Mouse (Mus musculus) heart, embryonic 12.5 days (tissue): ENCODE data around the gene Dnajc25. TPM values are rescaled to one million over a fixed set of nuclear protein-coding genes. Genes with fewer than 3 reads are reported as not detected.

ENCODE experiments used
- ATAC-seq: fragments of 200-750 bp; cut with Nextera tagmentation; 2 replicates; pipeline ENCODE4 v1.8.0; 2017; ENCODE audit warnings: moderate TSS enrichment, moderate library complexity; ENCODE audit not compliant: insufficient number of reproducible peaks, low FRiP score
- H3K27ac ChIP-seq: fragments of 300-500 bp; sonication (generic); 2 replicates; pipeline ENCODE4 v1.5.1; 2016; ENCODE audit warnings: mild to moderate bottlenecking, moderate library complexity; ENCODE audit not compliant: poor library complexity, severe bottlenecking
- H3K27me3 ChIP-seq: fragments of 300-500 bp; sonication (generic); replicated peaks from 2 replicates; pipeline ENCODE4 v1.6.1; 2016; ENCODE audit warnings: mild to moderate bottlenecking, moderate library complexity
- H3K36me3 ChIP-seq: fragments of 300-500 bp; sonication (generic); 2 replicates; pipeline ENCODE4 v1.6.1; 2016; ENCODE audit warnings: mild to moderate bottlenecking, moderate library complexity
- H3K4me1 ChIP-seq: fragments of 300-500 bp; sonication (generic); replicated peaks from 2 replicates; pipeline ENCODE4 v1.6.1; 2016; ENCODE audit warnings: mild to moderate bottlenecking
- H3K4me2 ChIP-seq: fragments of 300-500 bp; sonication (generic); 2 replicates; pipeline ENCODE4 v1.6.1; 2016; ENCODE audit warnings: mild to moderate bottlenecking, moderate library complexity
- H3K4me3 ChIP-seq: fragments of 300-500 bp; sonication (generic); 2 replicates; pipeline ENCODE4 v1.5.1; 2016; ENCODE audit warnings: mild to moderate bottlenecking
- H3K9ac ChIP-seq: fragments of 300-500 bp; sonication (generic); 2 replicates; pipeline ENCODE4 v1.6.1; 2016; ENCODE audit warnings: mild to moderate bottlenecking, moderate library complexity
- H3K9me3 ChIP-seq: fragments of 300-500 bp; sonication (generic); replicated peaks from 2 replicates; pipeline ENCODE4 v1.6.1; 2016; ENCODE audit warnings: mild to moderate bottlenecking, moderate library complexity
- WGBS: fragments of 180-500 bp; shearing (Covaris S2); methylation state at CpG from one replicate; pipeline ENCODE4 v1.1.7; 2016; 5-methylcytosine and 5-hydroxymethylcytosine counted together
- polyA plus RNA-seq: library from polyadenylated mRNA; unstranded; fragments of >200 nt; fragmentation: Nextera tagmentation; extraction: Ambion mirVana; gene quantifications from 2 replicates; pipeline ENCODE4 v1.2.1, GENCODE M21; 2016

The Dnajc25 gene
- polyA plus RNA-seq, 1 experiment from 2014 or later = 14.1 TPM

DNA sequence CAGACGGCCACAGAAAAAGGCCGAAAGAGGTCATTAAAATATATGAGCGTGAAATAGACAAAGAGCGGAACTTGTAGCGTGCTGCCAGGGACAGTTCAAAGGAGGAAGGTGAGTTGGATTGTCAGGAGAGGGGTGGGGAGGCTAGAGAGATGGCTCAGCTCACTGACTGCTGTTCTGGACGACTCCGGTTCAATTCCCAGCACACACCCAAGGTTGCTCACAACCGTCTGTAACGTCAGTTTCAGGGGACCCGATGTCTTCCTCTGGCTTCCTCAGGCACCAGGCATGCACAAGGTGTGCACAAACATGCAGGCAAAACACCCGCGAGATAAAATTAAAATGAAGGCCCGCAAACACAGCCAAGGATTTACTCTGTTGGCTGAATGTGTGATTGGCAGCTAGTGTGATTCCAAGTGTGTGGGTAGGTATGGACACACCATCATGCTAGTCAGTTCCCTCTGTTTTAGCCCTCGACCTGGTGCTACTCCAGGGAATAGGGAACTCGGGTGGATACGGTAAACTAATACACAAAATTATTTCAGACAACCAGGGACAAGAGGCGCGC lies 41.0 kb downstream of the Dnajc25 start:
- ATAC-seq = no peak
- Histone ChIP-seq H3K36me3 (peaks cover 3% of the 10 kb centered on the region; the same call in 1 of the 2 replicates), H3K9ac (peak overlapping the region; percentile 96; the same call in 1 of the 2 replicates)

DNA sequence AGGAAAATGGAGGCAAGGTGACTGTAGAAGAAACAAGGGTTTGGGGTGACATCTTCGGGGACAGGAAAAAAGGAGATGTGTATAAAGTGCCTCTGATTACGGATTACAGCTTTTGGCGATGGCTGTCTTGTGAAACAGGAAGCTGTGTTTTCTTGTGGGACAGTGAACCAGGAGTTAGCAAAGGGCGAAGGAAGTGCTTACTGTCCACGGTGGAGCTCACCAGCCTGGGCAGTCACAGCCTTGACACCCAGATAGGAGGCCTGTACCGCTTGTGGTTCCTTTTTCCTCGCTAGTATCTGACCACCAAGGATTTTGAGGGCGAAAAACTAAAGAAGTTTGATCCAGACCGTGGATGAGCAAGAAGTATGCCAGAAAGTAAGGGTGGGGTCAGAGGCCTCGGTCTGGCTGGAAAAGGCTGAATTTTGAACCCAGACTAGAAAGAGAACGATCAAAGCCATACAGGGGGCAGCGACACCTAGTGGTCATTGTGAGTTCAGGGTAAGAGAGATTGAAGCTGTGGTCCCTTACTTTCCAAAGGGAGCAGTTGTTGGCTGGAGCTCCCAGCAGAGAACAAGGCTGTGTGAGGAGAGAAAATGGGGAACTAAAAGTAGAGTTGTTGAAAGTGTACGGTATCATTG lies 41.7 kb downstream of the Dnajc25 start:
- 0 out of 2 replicates have a peak overlapping the region, but pooled peaks have one; percentile 10 for H3K4me2 ChIP-seq
- peaks cover 3% of the 10 kb centered on the region; the same call in 1 of the 2 replicates for H3K36me3 ChIP-seq
- 49% methylated on average over 13 of the region's 13 CpGs for WGBS
- H3K27ac ChIP-seq = no peak overlapping the region
- H3K9ac ChIP-seq = no peak overlapping the region
- no peak overlapping the region for H3K4me3 ChIP-seq
- peaks cover 2% of the 10 kb centered on the region; the same call in 1 of the 2 replicates for H3K9me3 ChIP-seq
- no peaks in the 10 kb centered on the region for H3K27me3 ChIP-seq
- ATAC-seq = no peak
- H3K4me1 ChIP-seq = no peaks in the 10 kb centered on the region

More for the DNA sequence above, 41.0 kb downstream of the Dnajc25 start:
- H3K4me3 ChIP-seq = peak overlapping the region; percentile 95
- 74% methylated on average over 18 of the region's 18 CpGs for WGBS
- H3K4me1 ChIP-seq = no peaks in the 10 kb centered on the region
- H3K27me3 ChIP-seq = no peaks in the 10 kb centered on the region
- H3K27ac ChIP-seq = no peak overlapping the region
- H3K9me3 ChIP-seq = peaks cover 2% of the 10 kb centered on the region; the same call in 1 of the 2 replicates
- peak overlapping the region; percentile 93 for H3K4me2 ChIP-seq

- WGBS = 43% methylated on average over 3 of the region's 3 CpGs
- Histone ChIP-seq H3K4me2 (no peak overlapping the region), H3K4me3 (no peak overlapping the region), H3K9ac (no peak overlapping the region), H3K27ac (no peak overlapping the region), H3K9me3 (peaks cover 2% of the 10 kb centered on the region; the same call in 1 of the 2 replicates), H3K36me3 (peaks cover 3% of the 10 kb centered on the region; the same call in 1 of the 2 replicates), H3K4me1 (no peaks in the 10 kb centered on the region), H3K27me3 (no peaks in the 10 kb centered on the region)
- no peak for ATAC-seq
Observed at GRCm38 (mm10) chr4:59037525-59037924, 42.7 kb downstream of the Dnajc25 start.

GRCm38 (mm10) chr4:59040397-59041287 lies 45.8 kb downstream of the Dnajc25 start:
- H3K4me3 ChIP-seq = no peak overlapping the region
- WGBS = 77% methylated on average over 11 of the region's 11 CpGs
- no peaks in the 10 kb centered on the region for H3K4me1 ChIP-seq
- no peaks in the 10 kb centered on the region; the same call in 1 of the 2 replicates for H3K9me3 ChIP-seq
- no peak for ATAC-seq
- H3K27me3 ChIP-seq = no peaks in the 10 kb centered on the region
- no peak overlapping the region for H3K4me2 ChIP-seq
- H3K36me3 ChIP-seq = peaks cover 7% of the 10 kb centered on the region; the same call in 1 of the 2 replicates
- H3K9ac ChIP-seq = no peak overlapping the region
- no peak overlapping the region for H3K27ac ChIP-seq

GRCm38 (mm10) chr4:59043074-59043473 lies 48.2 kb downstream of the Dnajc25 start:
- H3K4me3 ChIP-seq = no peak overlapping the region
- peaks cover 7% of the 10 kb centered on the region; the same call in 1 of the 2 replicates for H3K36me3 ChIP-seq
- no peak overlapping the region for H3K27ac ChIP-seq
- H3K4me2 ChIP-seq = no peak overlapping the region
- no peak overlapping the region for H3K9ac ChIP-seq
- ATAC-seq = no peak
- WGBS = 92% methylated on average over 5 of the region's 5 CpGs
- H3K27me3 ChIP-seq = no peaks in the 10 kb centered on the region
- no peaks in the 10 kb centered on the region for H3K4me1 ChIP-seq
- H3K9me3 ChIP-seq = no peaks in the 10 kb centered on the region; the same call in 1 of the 2 replicates

GRCm38 (mm10) chr4:59043891-59044290 lies 49.0 kb downstream of the Dnajc25 start:
- Histone ChIP-seq H3K9me3 (no peaks in the 10 kb centered on the region; the same call in 1 of the 2 replicates), H3K4me2 (no peak overlapping the region), H3K27ac (no peak overlapping the region), H3K4me3 (no peak overlapping the region), H3K27me3 (no peaks in the 10 kb centered on the region), H3K9ac (no peak overlapping the region), H3K36me3 (peaks cover 7% of the 10 kb centered on the region; the same call in 1 of the 2 replicates), H3K4me1 (no peaks in the 10 kb centered on the region)
- no peak for ATAC-seq
- 76% methylated on average over 6 of the region's 6 CpGs for WGBS

- H3K4me1 ChIP-seq = no peaks in the 10 kb centered on the region
- peaks cover 3% of the 10 kb centered on the region; the same call in 1 of the 2 replicates for H3K36me3 ChIP-seq
- no peak overlapping the region for H3K27ac ChIP-seq
- no peak overlapping the region for H3K4me2 ChIP-seq
- H3K9ac ChIP-seq = no peak overlapping the region
- no peaks in the 10 kb centered on the region for H3K27me3 ChIP-seq
- WGBS = 37% methylated on average over 3 of the region's 3 CpGs
- H3K4me3 ChIP-seq = no peak overlapping the region
- no peak for ATAC-seq
- H3K9me3 ChIP-seq = peaks cover 4% of the 10 kb centered on the region
Observed at GRCm38 (mm10) chr4:59047222-59047621, 52.4 kb downstream of the Dnajc25 start.

- 68% methylated on average over 1 of the region's 1 CpGs for WGBS
- Histone ChIP-seq H3K4me1 (peaks cover 5% of the 10 kb centered on the region; the same call in 1 of the 2 replicates), H3K4me3 (no peak overlapping the region), H3K4me2 (no peak overlapping the region), H3K9me3 (peaks cover 5% of the 10 kb centered on the region; the same call in 1 of the 2 replicates), H3K36me3 (no peaks in the 10 kb centered on the region), H3K9ac (no peak overlapping the region), H3K27me3 (no peaks in the 10 kb centered on the region), H3K27ac (no peak overlapping the region)
- ATAC-seq = no peak
Observed at GRCm38 (mm10) chr4:59051081-59051480, 56.2 kb downstream of the Dnajc25 start.

GRCm38 (mm10) chr4:59057929-59058328 lies 63.1 kb downstream of the Dnajc25 start:
- no peak for ATAC-seq
- peaks cover 5% of the 10 kb centered on the region; the same call in 1 of the 2 replicates for H3K4me1 ChIP-seq
- H3K4me3 ChIP-seq = no peak overlapping the region
- H3K27me3 ChIP-seq = no peaks in the 10 kb centered on the region
- no peak overlapping the region for H3K4me2 ChIP-seq
- H3K36me3 ChIP-seq = no peaks in the 10 kb centered on the region
- no peaks in the 10 kb centered on the region for H3K9me3 ChIP-seq
- H3K27ac ChIP-seq = no peak overlapping the region
- WGBS = 71% methylated on average over 3 of the region's 3 CpGs
- no peak overlapping the region for H3K9ac ChIP-seq

GRCm38 (mm10) chr4:59062526-59062925 lies 67.7 kb downstream of the Dnajc25 start:
- H3K36me3 ChIP-seq = no peaks in the 10 kb centered on the region
- no peaks in the 10 kb centered on the region for H3K4me1 ChIP-seq
- H3K9ac ChIP-seq = no peak overlapping the region
- WGBS = 72% methylated on average over 12 of the region's 12 CpGs
- ATAC-seq = no peak
- no peak overlapping the region for H3K4me2 ChIP-seq
- H3K27ac ChIP-seq = no peak overlapping the region
- H3K4me3 ChIP-seq = no peak overlapping the region
- no peaks in the 10 kb centered on the region for H3K9me3 ChIP-seq
- no peaks in the 10 kb centered on the region for H3K27me3 ChIP-seq

DNA sequence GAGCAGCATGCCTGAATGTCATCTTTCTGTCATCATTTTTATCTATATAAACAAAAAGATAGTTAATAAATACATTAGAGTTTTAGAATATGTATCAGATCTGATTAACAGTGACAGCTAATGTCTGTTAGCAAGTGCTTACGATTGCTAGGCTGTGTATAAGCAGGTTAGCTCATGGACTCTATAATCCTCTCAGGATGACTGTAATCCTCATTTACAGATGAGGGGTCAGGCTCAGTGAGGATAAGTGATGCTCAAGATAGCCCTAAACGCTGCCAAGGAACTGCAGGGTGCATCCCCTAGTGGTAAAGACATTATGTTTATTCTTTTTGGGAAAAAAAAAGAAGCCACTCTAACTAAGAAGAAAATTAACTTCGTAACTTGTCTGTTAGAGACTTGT lies 74.4 kb downstream of the Dnajc25 start:
- H3K4me2 ChIP-seq = no peak overlapping the region
- WGBS = 40% methylated on average over 3 of the region's 3 CpGs
- H3K4me1 ChIP-seq = no peaks in the 10 kb centered on the region
- no peaks in the 10 kb centered on the region for H3K9me3 ChIP-seq
- H3K27ac ChIP-seq = no peak overlapping the region
- ATAC-seq = no peak
- H3K4me3 ChIP-seq = no peak overlapping the region
- no peak overlapping the region for H3K9ac ChIP-seq
- no peaks in the 10 kb centered on the region for H3K27me3 ChIP-seq
- no peaks in the 10 kb centered on the region for H3K36me3 ChIP-seq
